Mouse (Mus musculus) Patski (cell line): Measurements from ENCODE around the gene Hlcs. TPM values are rescaled to one million over a fixed set of nuclear protein-coding genes. Genes with fewer than 3 reads are reported as not detected.

Experiments used
- ATAC-seq: fragments of 100-300 bp; one replicate; pipeline ENCODE4 v1.8.0; 2021
- CTCF ChIA-PET: fragments of 350-600 bp; sonication (Branson Sonifier 250); formaldehyde crosslinking; loops from one replicate; lab custom pipeline; 2022; ENCODE audit warnings: inconsistent platforms; lab: Charles Lee
- POLR2A ChIA-PET: fragments of 350-600 bp; sonication (Branson Sonifier 250); formaldehyde crosslinking; loops from one replicate; lab custom pipeline; 2022; ENCODE audit warnings: antibody characterized with exemption, inconsistent platforms; lab: Charles Lee
- DNase-seq: peaks from one replicate; pipeline ENCODE4 v3.0.0-alpha.2; 2011; ENCODE audit warnings: low read depth, low spot score
- H3K27me3 ChIP-seq: fragments of 371-371 bp; one replicate; pipeline ENCODE4 v1.5.1; 2021
- CTCF ChIP-seq: fragments of 100-300 bp; IDR thresholded peaks from one replicate; pipeline ENCODE4 v1.5.1; 2021
- in situ Hi-C: fragments of 300-500 bp; cut with MboI; formaldehyde crosslinking; loops from 3 replicates; pipeline ENCODE4 v1.11.1; 2018; ENCODE audit warnings: low pct_unique_long_range_greater_than_20kb, mixed read lengths
- polyA plus RNA-seq: library from polyadenylated mRNA; unstranded; gene quantifications from one replicate; pipeline ENCODE4 v1.2.3, GENCODE M21; 2021

Hlcs gene
- polyA plus RNA-seq, 1 experiment from 2014 or later: 15.3 TPM

GRCm38 (mm10) chr16:94079075-94079855 lies 234.1 kb downstream of the Hlcs start:
- CTCF ChIA-PET: no interaction called here
- in situ Hi-C loops: no loop called here
- no peaks in the 10 kb centered on the region for H3K27me3 ChIP-seq
- DNase-seq (no peak), ATAC-seq (no peak)
- POLR2A ChIA-PET: no interaction called here
- TF ChIP-seq CTCF: no peak

Other genes with a start within 250 kb of the Hlcs start
- gene Sim2, start 228.6 kb downstream of the Hlcs start, polyA plus RNA-seq: 0.32 TPM
- not detected for gene Ripply3, start 14.8 kb upstream of the Hlcs start, polyA plus RNA-seq
- gene Ttc3, start 57.0 kb upstream of the Hlcs start, polyA plus RNA-seq: 119 TPM
- gene Pigp, start 58.3 kb upstream of the Hlcs start, polyA plus RNA-seq: 88.2 TPM
- 61.3 TPM for gene Vps26c, start 213.3 kb upstream of the Hlcs start, polyA plus RNA-seq